Mouse (Mus musculus): ENCODE results near the gene Atp1b1. TPM values are rescaled to one million over a fixed set of nuclear protein-coding genes. Genes with fewer than 3 reads are reported as not detected.

The Atp1b1 gene
- 35.4 and 37.2 TPM in 2 replicates for polyA plus RNA-seq (2011; ENCODE audit: insufficient read length, low read depth, missing spikeins)

DNA sequence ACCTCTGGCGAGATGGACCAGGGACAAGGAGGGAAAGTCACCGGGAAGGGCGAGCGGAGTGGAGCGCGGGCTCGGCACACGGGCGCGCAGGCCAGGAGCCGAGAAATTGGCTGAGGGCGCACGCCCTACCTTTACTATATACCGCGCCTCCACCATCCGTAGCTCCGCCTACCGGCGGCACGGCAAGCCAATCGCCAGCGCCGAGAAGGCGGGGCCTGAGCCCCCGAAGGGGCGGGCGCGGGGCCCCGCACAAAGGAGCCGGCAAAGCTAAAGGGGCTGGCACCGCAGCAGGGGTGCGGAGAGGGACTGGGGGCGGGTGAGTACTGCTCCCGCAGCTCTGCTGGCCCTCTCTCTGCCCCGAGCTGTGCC, at the start of gene Atp1b1:
TSS of gene Atp1b1 (minus strand) at position 111 of the 369 bp plus-strand sequence.
- Histone ChIP-seq H3K4me1 (ENCODE audit: control insufficient read depth, insufficient read depth, low read length) (peaks cover 6% of the 10 kb centered on the region; the same call in 1 of the 2 replicates), H3K4me3 (ENCODE audit: insufficient read depth, low read length) (peak within 1 kb of the TSS; percentile 84), H3K27ac (ENCODE audit: insufficient read depth, low read length) (no peak within 1 kb of the TSS)
- no peak for TF ChIP-seq CTCF (IDR thresholded peaks at IDR 0.05; ENCODE audit: borderline replicate concordance, insufficient read depth, low read length)
- TF ChIP-seq POLR2A (IDR thresholded peaks at IDR 0.05; ENCODE audit: low read depth, low read length), result peak; percentile 64

DNA sequence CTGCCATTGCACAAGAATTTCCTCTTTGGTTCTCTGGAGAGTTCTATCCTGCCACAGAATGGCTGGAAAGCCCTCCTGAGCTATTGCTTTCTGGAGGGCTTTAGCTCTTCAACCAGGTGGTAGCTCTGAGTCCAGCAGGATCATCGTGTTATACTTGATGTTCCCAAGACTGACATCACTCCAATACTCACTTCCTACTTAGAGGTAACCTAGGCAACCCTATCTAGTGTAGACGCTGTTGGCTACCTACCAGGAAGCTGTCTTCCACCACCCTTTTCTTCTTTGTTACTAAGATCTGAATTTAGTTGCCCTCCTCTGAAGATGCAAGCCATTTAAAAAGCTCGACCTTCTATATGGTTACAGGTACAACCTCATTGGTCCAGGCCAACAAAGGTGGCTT, 46.9 kb upstream of the Atp1b1 start:
- H3K27ac ChIP-seq (ENCODE audit: insufficient read depth, low read length), result no peak overlapping the region
- H3K4me3 ChIP-seq (ENCODE audit: insufficient read depth, low read length), result no peak overlapping the region
- TF ChIP-seq POLR2A (IDR thresholded peaks at IDR 0.05; ENCODE audit: low read depth, low read length), result no peak
- no peaks in the 10 kb centered on the region for H3K4me1 ChIP-seq (ENCODE audit: control insufficient read depth, insufficient read depth, low read length)

DNA sequence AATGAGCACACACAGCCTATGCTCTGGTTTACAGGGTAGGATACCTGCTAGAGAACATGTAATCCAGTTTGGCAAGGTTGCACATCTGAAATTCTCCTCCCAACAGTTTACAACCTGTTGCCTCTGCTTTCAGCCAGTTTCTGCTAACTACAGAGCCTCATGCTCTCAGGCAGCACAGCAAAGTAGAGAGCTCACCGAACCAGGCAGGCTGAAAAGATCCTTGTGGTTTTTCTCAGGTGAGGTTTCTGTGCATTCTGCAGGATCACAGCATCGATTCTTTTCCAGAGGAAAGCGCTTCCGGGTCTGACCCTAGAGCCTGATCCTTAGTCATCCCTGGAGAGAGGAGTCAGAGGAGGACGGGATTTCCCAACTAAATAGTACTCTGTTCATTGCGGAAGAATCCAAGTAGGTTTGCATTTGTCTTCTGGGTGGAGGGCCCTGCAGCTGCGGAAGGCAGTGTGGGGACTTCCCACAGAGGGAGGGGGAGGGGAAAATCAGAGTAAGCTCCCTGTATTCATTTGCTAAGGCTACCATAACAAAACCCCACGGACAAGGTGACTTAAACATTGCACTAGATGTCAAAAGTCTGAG, 45.1 kb upstream of the Atp1b1 start:
- no peak overlapping the region for H3K27ac ChIP-seq (ENCODE audit: insufficient read depth, low read length)
- TF ChIP-seq CTCF (IDR thresholded peaks at IDR 0.05; ENCODE audit: borderline replicate concordance, insufficient read depth, low read length), result no peak
- TF ChIP-seq POLR2A (IDR thresholded peaks at IDR 0.05; ENCODE audit: low read depth, low read length), result no peak
- H3K4me3 ChIP-seq (ENCODE audit: insufficient read depth, low read length), result no peak overlapping the region
- no peaks in the 10 kb centered on the region for H3K4me1 ChIP-seq (ENCODE audit: control insufficient read depth, insufficient read depth, low read length)

DNA sequence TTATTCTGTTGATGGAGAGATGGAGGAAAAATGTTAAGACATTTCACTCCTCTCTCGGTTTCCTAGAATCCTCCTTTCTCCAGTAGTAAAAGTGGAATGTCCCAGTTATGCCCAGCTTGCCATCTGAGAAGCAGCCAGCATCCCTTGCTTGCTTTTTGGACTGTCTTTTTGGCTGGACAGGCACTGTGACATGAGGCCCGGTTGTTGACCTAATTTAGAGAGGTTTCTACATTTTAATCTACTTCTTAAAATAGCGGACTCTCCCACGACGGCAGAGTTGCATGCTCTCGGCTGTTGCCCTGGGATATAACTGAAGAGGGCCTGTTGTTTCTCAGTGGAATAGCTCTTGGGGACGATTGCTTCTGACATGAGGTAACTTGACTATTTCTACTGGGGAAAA, 44.1 kb upstream of the Atp1b1 start:
- no peak overlapping the region for H3K27ac ChIP-seq (ENCODE audit: insufficient read depth, low read length)
- H3K4me3 ChIP-seq (ENCODE audit: insufficient read depth, low read length), result no peak overlapping the region
- H3K4me1 ChIP-seq (ENCODE audit: control insufficient read depth, insufficient read depth, low read length), result no peaks in the 10 kb centered on the region
- TF ChIP-seq POLR2A (IDR thresholded peaks at IDR 0.05; ENCODE audit: low read depth, low read length), result no peak
- TF ChIP-seq CTCF (IDR thresholded peaks at IDR 0.05; ENCODE audit: borderline replicate concordance, insufficient read depth, low read length), result no peak

DNA sequence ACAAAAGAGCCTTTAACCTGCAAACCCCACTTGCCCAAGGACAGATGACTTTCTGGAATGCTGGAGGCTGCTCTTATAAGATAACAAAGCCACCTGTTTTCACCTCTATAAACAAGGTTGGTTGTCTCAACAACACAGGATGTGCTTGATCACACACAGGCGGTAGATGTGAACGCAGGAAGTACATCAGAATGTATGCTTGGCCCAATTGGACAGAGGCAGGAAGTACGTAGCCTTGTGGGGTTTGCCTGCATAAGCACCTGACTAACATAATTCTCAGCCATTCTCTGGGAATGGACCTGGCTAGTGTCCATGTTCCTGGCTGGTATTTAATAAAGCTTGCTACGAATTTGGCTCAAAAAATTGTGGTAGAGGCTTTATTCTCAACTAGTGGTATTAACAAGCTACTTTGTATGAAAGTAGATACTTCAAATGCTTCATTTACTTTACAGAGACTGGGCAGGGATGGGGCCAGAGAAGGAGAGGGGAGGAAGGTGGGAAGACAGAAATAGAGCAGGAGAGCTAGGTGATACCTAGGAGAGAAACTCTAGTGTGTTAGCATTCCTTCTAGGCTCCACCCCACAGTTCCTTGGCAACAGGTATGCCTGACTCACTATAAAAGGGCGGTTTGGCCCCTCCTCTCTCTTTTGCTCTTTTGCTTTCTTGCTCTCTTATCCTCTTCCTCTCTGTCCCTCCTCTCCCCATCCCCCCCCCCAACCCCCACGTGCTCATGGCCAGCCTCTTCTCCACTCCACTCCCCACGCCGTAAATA, 36.8 kb upstream of the Atp1b1 start:
- no peak overlapping the region for H3K4me3 ChIP-seq (ENCODE audit: insufficient read depth, low read length)
- no peak overlapping the region for H3K27ac ChIP-seq (ENCODE audit: insufficient read depth, low read length)
- no peak for TF ChIP-seq CTCF (IDR thresholded peaks at IDR 0.05; ENCODE audit: borderline replicate concordance, insufficient read depth, low read length)
- no peak for TF ChIP-seq POLR2A (IDR thresholded peaks at IDR 0.05; ENCODE audit: low read depth, low read length)
- no peaks in the 10 kb centered on the region for H3K4me1 ChIP-seq (ENCODE audit: control insufficient read depth, insufficient read depth, low read length)

DNA sequence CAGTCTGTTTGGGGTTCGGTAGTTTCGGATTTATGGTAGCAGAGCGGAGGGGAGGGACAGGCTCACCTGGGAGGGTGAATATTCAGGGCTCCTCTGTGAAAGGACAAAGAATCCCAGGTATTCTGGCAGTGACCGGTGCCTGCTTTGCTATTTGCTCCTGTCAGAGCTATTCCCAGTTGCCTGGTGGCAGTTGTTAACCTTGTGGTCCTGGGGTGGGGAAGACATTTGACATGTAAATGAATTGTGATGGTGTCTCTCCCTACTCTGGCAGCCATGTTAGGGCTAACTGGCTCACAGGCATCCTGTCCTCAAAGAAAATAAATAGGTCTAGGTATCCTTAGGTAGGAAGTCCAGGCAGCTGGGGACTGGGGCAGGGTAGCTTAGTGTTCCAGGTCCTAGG, 36.1 kb upstream of the Atp1b1 start:
- Histone ChIP-seq H3K4me1 (ENCODE audit: control insufficient read depth, insufficient read depth, low read length) (no peaks in the 10 kb centered on the region), H3K4me3 (ENCODE audit: insufficient read depth, low read length) (no peak overlapping the region), H3K27ac (ENCODE audit: insufficient read depth, low read length) (no peak overlapping the region)
- TF ChIP-seq CTCF (IDR thresholded peaks at IDR 0.05; ENCODE audit: borderline replicate concordance, insufficient read depth, low read length), result no peak
- no peak for TF ChIP-seq POLR2A (IDR thresholded peaks at IDR 0.05; ENCODE audit: low read depth, low read length)

DNA sequence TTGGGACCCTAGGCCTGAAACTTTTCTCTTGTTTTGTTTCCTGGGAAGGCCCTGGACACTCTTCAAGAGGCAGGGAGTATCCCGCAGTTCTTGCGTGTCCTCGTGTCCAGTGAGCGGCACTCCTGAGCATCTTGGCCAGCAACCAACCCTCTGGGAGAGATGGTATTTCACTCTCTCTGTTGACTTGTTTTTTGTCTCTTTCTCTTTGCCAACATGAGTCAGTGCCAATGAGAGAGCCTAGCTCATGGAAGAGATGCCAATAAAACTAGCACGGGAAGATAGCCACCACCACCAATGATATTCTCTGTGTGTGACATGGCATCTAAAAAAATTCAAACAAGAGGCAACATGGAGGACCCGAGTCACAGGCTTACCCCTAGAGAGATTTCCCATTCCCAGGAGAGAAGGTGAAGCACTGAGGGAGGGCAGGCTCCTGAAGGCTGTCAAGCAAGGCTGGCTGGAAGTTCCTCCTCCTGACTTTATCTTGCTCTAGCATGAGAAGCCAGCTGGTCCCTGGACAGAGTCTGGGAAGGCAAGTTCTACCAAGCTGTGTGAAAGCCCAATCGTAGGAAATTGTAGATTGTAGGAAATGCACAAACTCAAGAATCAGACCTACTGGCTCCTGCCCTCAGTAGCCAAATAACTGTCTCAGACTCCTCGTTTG, 35.0 kb upstream of the Atp1b1 start:
- H3K27ac ChIP-seq (ENCODE audit: insufficient read depth, low read length), result no peak overlapping the region
- TF ChIP-seq CTCF (IDR thresholded peaks at IDR 0.05; ENCODE audit: borderline replicate concordance, insufficient read depth, low read length) (no peak), POLR2A (IDR thresholded peaks at IDR 0.05; ENCODE audit: low read depth, low read length) (no peak)
- no peak overlapping the region for H3K4me3 ChIP-seq (ENCODE audit: insufficient read depth, low read length)
- H3K4me1 ChIP-seq (ENCODE audit: control insufficient read depth, insufficient read depth, low read length), result no peaks in the 10 kb centered on the region

DNA sequence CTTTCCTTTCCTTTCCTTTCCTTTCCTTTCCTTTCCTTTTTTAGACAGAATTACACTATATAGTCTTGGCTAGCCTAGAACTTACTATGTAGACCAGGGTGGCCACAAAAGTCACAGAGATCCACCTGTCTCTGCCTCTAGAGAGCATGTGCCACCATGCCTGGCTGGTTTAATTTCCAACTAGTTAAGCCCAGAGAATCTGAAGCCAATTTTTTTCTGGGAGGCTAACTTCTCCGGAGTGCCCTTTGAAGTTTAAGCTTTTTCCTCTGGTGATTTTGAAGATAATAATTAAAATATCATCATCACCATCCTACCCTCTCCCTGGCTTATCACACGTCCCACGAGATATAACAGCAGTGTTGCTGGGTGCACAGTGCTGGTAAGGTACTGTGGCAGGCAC, 34.3 kb upstream of the Atp1b1 start:
- Histone ChIP-seq H3K4me3 (ENCODE audit: insufficient read depth, low read length) (no peak overlapping the region), H3K27ac (ENCODE audit: insufficient read depth, low read length) (no peak overlapping the region), H3K4me1 (ENCODE audit: control insufficient read depth, insufficient read depth, low read length) (no peaks in the 10 kb centered on the region)
- TF ChIP-seq POLR2A (IDR thresholded peaks at IDR 0.05; ENCODE audit: low read depth, low read length) (no peak), CTCF (IDR thresholded peaks at IDR 0.05; ENCODE audit: borderline replicate concordance, insufficient read depth, low read length) (no peak)

DNA sequence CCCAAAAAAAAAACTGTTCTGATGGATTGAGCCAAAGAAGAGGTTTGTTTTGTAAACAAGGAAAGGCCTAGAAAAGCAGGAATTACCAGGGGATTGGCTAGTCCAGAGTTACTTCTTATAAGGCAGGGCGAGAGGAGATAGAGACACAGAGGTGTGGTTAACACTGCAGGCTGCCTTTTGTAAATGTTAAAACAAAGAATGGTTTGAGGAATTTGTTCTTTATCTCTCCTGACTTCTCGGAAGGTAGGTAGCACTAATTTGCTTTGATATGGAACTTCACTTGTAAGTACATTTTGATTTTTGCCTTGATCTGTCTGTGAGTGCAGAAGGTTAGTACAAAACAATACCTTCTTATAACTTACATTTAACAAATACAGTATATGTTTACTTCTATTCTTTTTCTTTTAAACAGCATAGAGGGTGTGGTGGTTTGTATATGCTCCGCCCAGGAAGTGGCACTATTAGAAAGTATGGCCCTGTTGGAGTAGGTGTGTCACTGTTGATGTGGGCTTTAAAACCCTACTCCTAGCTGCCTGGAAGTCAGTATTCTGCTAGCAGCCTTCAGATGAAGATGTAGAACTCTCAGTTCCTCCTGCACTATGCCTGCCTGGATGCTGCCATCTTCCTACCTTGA, 31.9 kb upstream of the Atp1b1 start:
- TF ChIP-seq POLR2A (IDR thresholded peaks at IDR 0.05; ENCODE audit: low read depth, low read length) (no peak), CTCF (IDR thresholded peaks at IDR 0.05; ENCODE audit: borderline replicate concordance, insufficient read depth, low read length) (no peak)
- H3K4me1 ChIP-seq (ENCODE audit: control insufficient read depth, insufficient read depth, low read length), result no peaks in the 10 kb centered on the region
- H3K27ac ChIP-seq (ENCODE audit: insufficient read depth, low read length), result no peak overlapping the region
- H3K4me3 ChIP-seq (ENCODE audit: insufficient read depth, low read length), result no peak overlapping the region
